Mouse (Mus musculus) hindbrain, postnatal 0 days (tissue): ENCODE data around the gene Psmd12. TPM values are rescaled to one million over a fixed set of nuclear protein-coding genes. Genes with fewer than 3 reads are reported as not detected.

Experiments used
- ATAC-seq: fragments of 200-750 bp; cut with Nextera tagmentation; 2 replicates; pipeline ENCODE4 v1.8.0; 2017; ENCODE audit warnings: mild to moderate bottlenecking, moderate TSS enrichment, moderate library complexity
- DNase-seq: peaks from one replicate; pipeline ENCODE4 v3.0.0-alpha.2; 2015; ENCODE audit warnings: low spot score
- H3K27ac ChIP-seq: fragments of 300-500 bp; sonication (generic); 2 replicates; pipeline ENCODE4 v1.5.1; 2014; ENCODE audit warnings: mild to moderate bottlenecking
- H3K27me3 ChIP-seq: fragments of 300-500 bp; sonication (generic); 2 replicates; pipeline ENCODE4 v1.6.1; 2014; ENCODE audit warnings: low read length, mixed read lengths; ENCODE audit not compliant: insufficient read depth
- H3K36me3 ChIP-seq: fragments of 300-500 bp; sonication (generic); 2 replicates; pipeline ENCODE4 v1.6.1; 2014; ENCODE audit warnings: low read length, mixed read lengths; ENCODE audit not compliant: insufficient read depth
- H3K4me1 ChIP-seq: fragments of 300-500 bp; sonication (generic); 2 replicates; pipeline ENCODE4 v1.6.1; 2014; ENCODE audit warnings: antibody characterized with exemption, low read length, mixed read lengths; ENCODE audit not compliant: insufficient read depth
- H3K4me2 ChIP-seq: fragments of 300-500 bp; sonication (generic); 2 replicates; pipeline ENCODE4 v1.6.1; 2014; ENCODE audit warnings: low read depth, mild to moderate bottlenecking, low read length, moderate library complexity, mixed read lengths
- H3K4me3 ChIP-seq: fragments of 300-500 bp; sonication (generic); 2 replicates; pipeline ENCODE4 v1.5.1; 2014; ENCODE audit warnings: low read length
- H3K9ac ChIP-seq: fragments of 300-500 bp; sonication (generic); replicated peaks from 2 replicates; pipeline ENCODE4 v1.6.1; 2014; ENCODE audit warnings: mild to moderate bottlenecking, low read length, moderate library complexity, mixed read lengths
- H3K9me3 ChIP-seq: fragments of 300-500 bp; sonication (generic); 2 replicates; pipeline ENCODE4 v1.6.1; 2016; ENCODE audit warnings: low read length, mixed read lengths
- CTCF ChIP-seq: IDR thresholded peaks from 2 replicates; pipeline ENCODE4 v1.5.1; 2016; ENCODE audit warnings: antibody characterized with exemption, control low read depth, low read depth
- WGBS: fragments of 180-500 bp; shearing (Covaris S2); extraction: QIAGEN DNeasy Blood & Tissue Kit; methylation state at CpG from one replicate; pipeline ENCODE4 v1.1.7; 2014; 5-methylcytosine and 5-hydroxymethylcytosine counted together
- polyA plus RNA-seq: library from polyadenylated mRNA; unstranded; fragments of >200 nt; fragmentation: Nextera tagmentation; extraction: Ambion mirVana; gene quantifications from 2 replicates; pipeline ENCODE4 v1.2.1, GENCODE M21; 2015
- total RNA-seq: library from RNA; depleted of rRNA; stranded (reverse); fragments of >200 nt; gene quantifications from 2 replicates; pipeline ENCODE4 v1.2.3, GENCODE M21; 2014; rRNA removed

Psmd12 gene
- total RNA-seq (26.9 and 27.2 TPM in 2 replicates), polyA plus RNA-seq (149 and 153 TPM in 2 replicates)

GRCm38 (mm10) chr11:107479053-107479861, at the start of gene Psmd12:
Gene Psmd12 (plus strand): TSS chr11:107479484.
- ATAC-seq (peak; percentile 99), DNase-seq (peak; percentile 98)
- TF ChIP-seq CTCF, result peak; percentile 44
- Histone ChIP-seq H3K4me1 (peaks cover 11% of the 10 kb centered on the region), H3K4me2 (peak within 1 kb of the TSS; percentile 93), H3K9ac (peak within 1 kb of the TSS; percentile 89), H3K9me3 (no peaks in the 10 kb centered on the region), H3K27me3 (no peaks in the 10 kb centered on the region), H3K36me3 (no peaks in the 10 kb centered on the region), H3K27ac (peak within 1 kb of the TSS; percentile 82), H3K4me3 (peak within 1 kb of the TSS; percentile 66)
- WGBS, result under 1% methylated on average over 51 of the region's 51 CpGs

- Histone ChIP-seq H3K9me3 (no peaks in the 10 kb centered on the region), H3K27me3 (no peaks in the 10 kb centered on the region), H3K27ac (no peak overlapping the region), H3K4me1 (no peaks in the 10 kb centered on the region; the same call in none of the 2 replicates), H3K9ac (no peak overlapping the region), H3K4me3 (no peak overlapping the region), H3K36me3 (no peaks in the 10 kb centered on the region), H3K4me2 (no peak overlapping the region)
- WGBS, result 81% methylated on average over 7 of the region's 7 CpGs
- DNase-seq (no peak), ATAC-seq (no peak)
- no peak for TF ChIP-seq CTCF
Measured at GRCm38 (mm10) chr11:107431197-107431965, 47.9 kb upstream of the Psmd12 start.

- no peak for ATAC-seq
Measured at GRCm38 (mm10) chr11:107435776-107436449, 43.4 kb upstream of the Psmd12 start.

GRCm38 (mm10) chr11:107437723-107438122, 41.6 kb upstream of the Psmd12 start:
- ATAC-seq (no peak), DNase-seq (peak; percentile 48)
- Histone ChIP-seq H3K36me3 (no peaks in the 10 kb centered on the region), H3K9me3 (no peaks in the 10 kb centered on the region), H3K27me3 (no peaks in the 10 kb centered on the region), H3K9ac (no peak overlapping the region), H3K27ac (no peak overlapping the region), H3K4me1 (no peaks in the 10 kb centered on the region; the same call in 1 of the 2 replicates), H3K4me2 (no peak overlapping the region), H3K4me3 (no peak overlapping the region)
- 27% methylated on average over 4 of the region's 4 CpGs for WGBS
- no peak for TF ChIP-seq CTCF

More at GRCm38 (mm10) chr11:107435776-107436449, 43.4 kb upstream of the Psmd12 start:
- Histone ChIP-seq H3K4me3 (no peak overlapping the region), H3K27me3 (no peaks in the 10 kb centered on the region), H3K9me3 (no peaks in the 10 kb centered on the region), H3K36me3 (no peaks in the 10 kb centered on the region), H3K9ac (no peak overlapping the region), H3K27ac (no peak overlapping the region), H3K4me2 (no peak overlapping the region), H3K4me1 (no peaks in the 10 kb centered on the region; the same call in 1 of the 2 replicates)
- WGBS, result 90% methylated on average over 6 of the region's 6 CpGs
- no peak for TF ChIP-seq CTCF
- no peak for DNase-seq

- Histone ChIP-seq H3K4me3 (no peak overlapping the region), H3K36me3 (no peaks in the 10 kb centered on the region), H3K9ac (no peak overlapping the region), H3K27ac (no peak overlapping the region), H3K4me1 (no peaks in the 10 kb centered on the region; the same call in 1 of the 2 replicates), H3K27me3 (no peaks in the 10 kb centered on the region), H3K9me3 (no peaks in the 10 kb centered on the region), H3K4me2 (no peak overlapping the region)
- no peak for TF ChIP-seq CTCF
- WGBS, result 69% methylated on average over 3 of the region's 3 CpGs
- DNase-seq, result no peak
- no peak for ATAC-seq
Measured at GRCm38 (mm10) chr11:107438140-107438539, 41.1 kb upstream of the Psmd12 start.

- Histone ChIP-seq H3K4me2 (no peak overlapping the region), H3K27ac (no peak overlapping the region), H3K4me3 (no peak overlapping the region), H3K27me3 (no peaks in the 10 kb centered on the region), H3K4me1 (no peaks in the 10 kb centered on the region; the same call in 1 of the 2 replicates), H3K9ac (no peak overlapping the region), H3K36me3 (no peaks in the 10 kb centered on the region), H3K9me3 (no peaks in the 10 kb centered on the region)
- WGBS, result 37% methylated on average over 3 of the region's 3 CpGs
- TF ChIP-seq CTCF, result no peak
- ATAC-seq (no peak), DNase-seq (no peak)
Measured at GRCm38 (mm10) chr11:107441050-107441449, 38.2 kb upstream of the Psmd12 start.
